Mouse (Mus musculus): ENCODE results near the gene Gpr156.
"Not testable (repeated sequence)": the region's sequence is repeated elsewhere in the genome, so short reads cannot be mapped to it uniquely, and the experiment has no call there.

Gene Gpr156

GRCm38 (mm10) chr16:38002485-38002884, 86.2 kb downstream of the Gpr156 start:
- DNase-seq (ENCODE audit: low spot score) = no peak

- DNase-seq (ENCODE audit: low spot score) = no peak
Observed at GRCm38 (mm10) chr16:38004486-38005020, 88.3 kb downstream of the Gpr156 start.

- DNase-seq (ENCODE audit: low spot score) = no peak
Observed at GRCm38 (mm10) chr16:38005471-38005870, 89.2 kb downstream of the Gpr156 start.

GRCm38 (mm10) chr16:38008371-38008770, 92.1 kb downstream of the Gpr156 start:
- no peak for DNase-seq (ENCODE audit: low spot score)

GRCm38 (mm10) chr16:38009041-38009825, 92.9 kb downstream of the Gpr156 start:
- DNase-seq (ENCODE audit: low spot score) = no peak

GRCm38 (mm10) chr16:38011486-38011885, 95.2 kb downstream of the Gpr156 start:
- no peak for DNase-seq (ENCODE audit: low spot score)

- DNase-seq (ENCODE audit: low spot score) = peak; percentile 60
Observed at GRCm38 (mm10) chr16:38012382-38012781, 96.1 kb downstream of the Gpr156 start.

GRCm38 (mm10) chr16:38012891-38013290, 96.6 kb downstream of the Gpr156 start:
- no peak for DNase-seq (ENCODE audit: low spot score)

GRCm38 (mm10) chr16:38014951-38015350, 98.7 kb downstream of the Gpr156 start:
- no peak for DNase-seq (ENCODE audit: low spot score)

GRCm38 (mm10) chr16:38016928-38017524, 100.7 kb downstream of the Gpr156 start:
- DNase-seq (ENCODE audit: low spot score) = no peak

- no peak for DNase-seq (ENCODE audit: low spot score)
Observed at GRCm38 (mm10) chr16:38017958-38018376, 101.7 kb downstream of the Gpr156 start.

- DNase-seq (ENCODE audit: low spot score) = no peak
Observed at GRCm38 (mm10) chr16:38032644-38033043, 116.3 kb downstream of the Gpr156 start.

- DNase-seq (ENCODE audit: low spot score) = no peak
Observed at GRCm38 (mm10) chr16:38033071-38033470, 116.8 kb downstream of the Gpr156 start.

- DNase-seq (ENCODE audit: low spot score) = not testable (repeated sequence)
Observed at GRCm38 (mm10) chr16:38038101-38038500, 121.8 kb downstream of the Gpr156 start.

GRCm38 (mm10) chr16:38042160-38042559, 125.9 kb downstream of the Gpr156 start:
- no peak for DNase-seq (ENCODE audit: low spot score)

GRCm38 (mm10) chr16:38044551-38044950, 128.3 kb downstream of the Gpr156 start:
- DNase-seq (ENCODE audit: low spot score) = no peak

- no peak for DNase-seq (ENCODE audit: low spot score)
Observed at GRCm38 (mm10) chr16:38047781-38048558, 131.7 kb downstream of the Gpr156 start.

All from urinary bladder, postnatal 25 days (tissue).